Mouse (Mus musculus): ENCODE results near the gene Maml1. TPM values are rescaled to one million over a fixed set of nuclear protein-coding genes. Genes with fewer than 3 reads are reported as not detected.

Gene Maml1
- total RNA-seq, 2 experiments from 2014 or later = 8.8 to 10.5 TPM

- no peak for DNase-seq
Observed at GRCm38 (mm10) chr11:50219833-50220232, 72.3 kb downstream of the Maml1 start.

DNA sequence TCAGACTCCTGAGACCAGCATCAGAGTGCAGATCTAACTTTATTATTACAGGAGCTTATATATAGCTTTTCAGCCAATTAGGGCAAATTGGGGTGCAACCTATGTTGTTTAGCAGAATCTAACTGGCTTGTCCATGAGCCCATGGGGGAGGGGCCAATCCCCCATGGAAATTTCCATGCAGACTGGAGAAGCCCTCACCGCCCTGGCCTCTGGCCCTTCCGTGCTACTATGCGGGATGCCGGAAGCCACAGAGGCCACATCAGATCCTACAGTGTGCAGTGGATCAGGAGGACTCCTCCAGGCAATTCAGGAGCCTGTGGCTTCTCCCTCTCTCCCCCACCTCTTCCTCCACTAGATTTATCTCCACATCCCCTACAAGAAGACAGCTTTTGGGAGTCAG, 74.3 kb downstream of the Maml1 start:
- no peak for DNase-seq

- DNase-seq = no peak
Observed at GRCm38 (mm10) chr11:50216724-50217366, 75.3 kb downstream of the Maml1 start.

GRCm38 (mm10) chr11:50215633-50216032, 76.5 kb downstream of the Maml1 start:
- no peak for DNase-seq

DNA sequence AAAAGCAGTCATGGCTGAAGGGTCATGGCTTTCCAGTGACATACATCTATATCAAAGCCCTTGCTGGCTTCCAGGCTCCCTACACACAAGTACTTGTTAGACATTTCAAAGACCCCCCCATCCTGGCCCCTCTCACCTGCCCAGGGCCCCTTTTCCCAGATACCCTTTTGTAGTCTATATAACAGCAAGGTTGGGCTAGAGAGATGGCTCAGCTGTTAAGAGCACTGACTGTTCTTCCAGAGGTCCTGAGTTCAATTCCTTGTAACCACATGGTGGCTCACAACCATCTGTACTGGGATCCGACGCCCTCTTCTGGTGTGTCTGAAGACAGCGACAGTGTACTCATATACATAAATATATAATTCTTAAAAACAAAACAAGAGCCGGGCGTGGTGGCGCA, 77.5 kb downstream of the Maml1 start:
- no peak for DNase-seq

DNA sequence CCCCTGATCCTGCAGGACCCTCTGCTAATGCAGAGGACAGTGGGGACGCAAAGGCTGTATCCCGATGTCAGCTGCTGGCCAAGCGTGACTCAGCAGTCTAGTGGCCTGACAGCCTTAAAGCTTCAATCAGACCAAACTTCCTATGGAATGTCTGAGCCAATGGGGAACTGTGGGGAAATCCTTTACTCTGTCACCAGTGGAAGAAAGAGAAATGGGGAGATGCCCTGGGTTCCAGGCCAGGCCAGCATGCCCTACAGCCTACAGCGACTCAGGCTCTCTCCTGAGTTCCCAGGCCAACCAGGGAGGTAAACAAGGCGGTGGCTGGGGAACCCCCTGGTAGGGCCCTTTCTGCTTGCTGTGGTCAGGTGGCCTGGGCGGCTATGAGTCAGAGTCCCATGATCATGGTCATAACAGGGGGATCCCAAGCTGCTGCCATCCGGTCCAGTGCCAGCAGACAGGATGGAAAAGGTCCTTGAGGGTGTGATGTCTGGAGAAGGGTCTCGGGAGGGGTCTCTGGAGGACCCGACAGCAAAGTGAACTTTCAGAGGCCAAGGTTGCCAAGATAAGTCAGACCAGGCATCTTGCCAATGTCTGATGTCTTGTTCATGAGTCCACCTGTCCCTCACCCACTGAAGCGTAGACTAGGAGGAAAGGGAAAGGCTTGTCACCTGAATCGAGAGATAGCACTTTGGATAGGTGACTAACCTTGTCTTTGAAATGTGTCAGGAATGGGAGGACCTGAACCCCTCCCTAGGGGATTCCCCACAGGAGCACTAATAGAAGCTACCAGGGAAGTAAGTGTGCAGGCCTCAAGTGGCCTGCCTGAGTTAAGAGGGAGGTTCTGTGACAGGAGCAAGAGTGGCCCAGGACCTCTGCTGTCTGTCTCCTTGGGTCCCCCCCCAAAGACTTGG, 79.0 kb downstream of the Maml1 start:
- no peak for DNase-seq

DNA sequence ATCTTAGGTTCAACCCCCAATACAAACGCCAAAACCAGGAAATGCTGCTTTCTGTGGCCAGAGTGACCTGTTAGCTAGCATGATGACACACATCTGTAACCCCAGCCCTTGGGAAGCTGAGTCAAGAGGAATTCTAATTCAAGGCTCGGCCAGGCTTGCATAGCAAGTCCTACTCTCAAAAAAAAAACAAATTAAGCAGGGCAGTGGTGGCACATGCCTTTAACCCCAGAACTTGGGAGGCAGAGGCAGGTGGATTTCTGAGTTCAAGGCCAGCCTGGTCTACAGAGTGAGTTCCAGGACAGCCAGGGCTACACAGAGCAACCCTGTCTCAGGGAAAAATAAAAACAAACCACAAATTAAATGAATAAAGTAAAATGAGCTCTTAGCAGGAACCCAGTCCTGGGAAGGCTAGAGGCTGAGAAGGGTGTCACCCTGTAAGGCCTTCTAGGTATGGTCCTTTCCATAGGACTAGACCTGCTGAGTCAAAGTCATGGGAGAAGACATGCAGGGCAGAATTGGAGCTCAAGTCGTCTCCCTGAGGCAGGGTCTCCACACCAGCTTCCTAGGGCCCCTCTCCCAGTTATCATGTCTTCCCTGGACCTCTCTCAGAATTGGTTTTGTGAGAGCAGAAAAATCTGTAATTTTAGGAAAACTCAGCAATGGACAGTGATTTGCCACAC, 79.9 kb downstream of the Maml1 start:
- no peak for DNase-seq

- no peak for DNase-seq
Observed at GRCm38 (mm10) chr11:50211322-50212059, 80.6 kb downstream of the Maml1 start.

- DNase-seq = peak; percentile 82 to 86
Observed at GRCm38 (mm10) chr11:50210505-50211151, 81.5 kb downstream of the Maml1 start, which contains the start of the genes Sqstm1 and Mgat4b. TSS of gene Sqstm1 (minus strand) at chr11:50210827. TSS of gene Mgat4b (plus strand) at chr11:50210890.

DNA sequence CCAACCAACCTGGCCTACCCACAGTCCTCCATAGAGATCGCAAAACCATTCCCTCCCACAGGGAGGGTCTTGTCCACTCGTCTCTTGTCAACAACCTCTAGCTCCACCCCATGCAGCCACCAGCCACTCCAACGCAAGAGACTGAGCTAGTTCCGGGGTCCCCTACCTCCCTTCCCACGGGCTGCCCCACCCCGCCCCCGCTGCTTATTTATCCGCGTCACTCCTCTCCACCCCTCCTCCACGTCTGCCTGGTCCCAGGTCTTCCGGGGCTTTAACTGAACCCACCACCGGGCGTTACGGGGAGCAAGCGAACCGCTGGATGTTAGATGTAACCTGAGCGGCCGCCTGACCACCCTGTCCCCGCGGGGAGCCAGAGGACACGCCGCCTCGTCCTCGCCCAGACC, 82.0 kb downstream of the Maml1 start:
- DNase-seq = peak; percentile 83 to 86

- no peak for DNase-seq
Observed at GRCm38 (mm10) chr11:50208039-50208438, 84.1 kb downstream of the Maml1 start.

- DNase-seq = no peak
Observed at GRCm38 (mm10) chr11:50207344-50207743, 84.8 kb downstream of the Maml1 start.

GRCm38 (mm10) chr11:50206037-50206436, 86.1 kb downstream of the Maml1 start:
- DNase-seq = no peak

Small RNA genes within 50 kb of the gene (microRNA-seq; reads per million reads assigned to microRNA genes)
- gene Mir6919 = 1.8 to 2.8 reads per million in 2 experiments

Other genes with a start within 250 kb of the Maml1 start
- gene Tbc1d9b, start 160.9 kb downstream of the Maml1 start, total RNA-seq (2021) = 100 to 1,000 TPM; 102 to 104 TPM
- gene Mrnip, start 117.9 kb downstream of the Maml1 start, total RNA-seq (2021) = 10 to 100 TPM; 13.0 to 14.2 TPM
- 100 to 1,000 TPM; 426 to 430 TPM for gene Sqstm1, start 81.5 kb downstream of the Maml1 start, total RNA-seq (2021)
- 100 to 1,000 TPM in 1 of 2 experiments, 10 to 100 TPM in 1; 91.1 to 102 TPM for gene Mgat4b, start 81.4 kb downstream of the Maml1 start, total RNA-seq (2021)
- gene Ltc4s, start 53.7 kb downstream of the Maml1 start, total RNA-seq (2021) = 1 to 10 TPM; 5.1 to 8.7 TPM
- gene Canx, start 33.4 kb upstream of the Maml1 start, total RNA-seq (2021) = 100 to 1,000 TPM; 425 to 428 TPM
- gene Cby3, start 62.2 kb upstream of the Maml1 start, total RNA-seq (2021) = not detected
- gene Hnrnph1, start 84.7 kb upstream of the Maml1 start, total RNA-seq (2021) = 100 to 1,000 TPM; 303 to 325 TPM
- 10 to 100 TPM; 29.6 to 30.1 TPM for gene Rufy1, start 138.8 kb upstream of the Maml1 start, total RNA-seq (2021)

Data from layer of hippocampus, postnatal 36 days (tissue).